Mouse (Mus musculus) cortical plate, adult 2 months (tissue): ENCODE results near the gene Hoxd10. TPM values are rescaled to one million over a fixed set of nuclear protein-coding genes. Genes with fewer than 3 reads are reported as not detected.

Source experiments
- H3K27ac ChIP-seq: fragments of 200-500 bp; 2 replicates; pipeline ENCODE4 v1.5.1; 2012; ENCODE audit warnings: low read length, control low read depth, inconsistent platforms; ENCODE audit not compliant: insufficient read depth
- H3K4me1 ChIP-seq: fragments of 200-500 bp; 2 replicates; pipeline ENCODE4 v1.6.1; 2011; ENCODE audit warnings: low read length; ENCODE audit not compliant: control insufficient read depth, insufficient read depth
- H3K4me3 ChIP-seq: fragments of 200-500 bp; 2 replicates; pipeline ENCODE4 v1.5.1; 2011; ENCODE audit warnings: mild to moderate bottlenecking, low read length, control low read depth; ENCODE audit not compliant: insufficient read depth
- CTCF ChIP-seq: fragments of 200-500 bp; IDR thresholded peaks from 2 replicates; pipeline ENCODE4 v1.5.1; 2011; ENCODE audit warnings: mild to moderate bottlenecking, control low read depth, low read length; ENCODE audit not compliant: insufficient read depth; ENCODE audit errors: extremely low read depth
- POLR2A ChIP-seq: fragments of 200-500 bp; IDR thresholded peaks from 2 replicates; pipeline ENCODE4 v1.6.1; 2011; ENCODE audit warnings: mild to moderate bottlenecking, low read length, control low read depth; ENCODE audit not compliant: insufficient read depth; ENCODE audit errors: extremely low read depth
- polyA plus RNA-seq: library from polyadenylated mRNA; depleted of rRNA; stranded (reverse); fragments of >200 nt; gene quantifications from 2 replicates; pipeline ENCODE4 v1.2.3, GENCODE M21; 2012

The Hoxd10 gene
- polyA plus RNA-seq, 1 experiment, result not detected

GRCm38 (mm10) chr2:74672481-74673362 lies 19.0 kb upstream of the Hoxd10 start:
- TF ChIP-seq CTCF (peak; percentile 51), POLR2A (no peak)
- Histone ChIP-seq H3K4me1 (no peaks in the 10 kb centered on the region), H3K4me3 (no peak overlapping the region; the same call in 1 of the 2 replicates), H3K27ac (no peak overlapping the region)

DNA sequence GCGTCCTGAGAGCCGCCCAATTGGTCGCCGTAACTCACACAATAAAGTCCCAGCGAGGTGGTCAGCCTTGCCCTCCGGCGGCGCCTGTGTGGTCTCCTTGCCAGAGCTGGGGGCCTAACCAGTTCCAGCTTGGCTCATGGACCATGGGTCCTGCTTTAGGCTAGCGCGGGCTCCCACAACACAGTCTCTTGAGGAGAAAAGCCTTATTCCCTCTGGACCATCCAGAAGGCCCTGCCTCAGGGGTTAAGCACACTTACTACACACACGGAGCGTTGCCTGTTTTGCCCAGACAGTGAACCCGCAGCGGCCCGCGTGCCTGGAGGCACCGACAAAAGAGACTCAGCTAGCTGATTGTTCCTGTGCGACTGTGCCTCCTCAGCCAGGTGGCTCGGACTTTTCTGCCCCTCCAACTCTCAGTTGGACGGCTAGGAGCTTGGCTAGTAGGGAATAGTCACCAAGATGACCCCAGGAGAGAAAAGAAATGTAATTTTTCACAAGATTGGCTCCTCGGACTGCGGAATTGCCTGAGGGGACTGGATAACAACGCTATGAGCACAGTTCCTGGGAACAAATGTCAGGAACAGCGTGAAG lies 17.8 kb upstream of the Hoxd10 start:
- TF ChIP-seq CTCF (no peak), POLR2A (no peak)
- H3K27ac ChIP-seq, result no peak overlapping the region
- H3K4me1 ChIP-seq, result no peaks in the 10 kb centered on the region
- H3K4me3 ChIP-seq, result no peak overlapping the region

GRCm38 (mm10) chr2:74674881-74675665 lies 16.7 kb upstream of the Hoxd10 start, which contains the start of gene Hoxd12:
Gene Hoxd12, plus strand, starts transcription at chr2:74675013.
- Histone ChIP-seq H3K27ac (no peak within 1 kb of the TSS), H3K4me1 (no peaks in the 10 kb centered on the region), H3K4me3 (no peak within 1 kb of the TSS)
- TF ChIP-seq POLR2A, result no peak
- TF ChIP-seq CTCF, result no peak

DNA sequence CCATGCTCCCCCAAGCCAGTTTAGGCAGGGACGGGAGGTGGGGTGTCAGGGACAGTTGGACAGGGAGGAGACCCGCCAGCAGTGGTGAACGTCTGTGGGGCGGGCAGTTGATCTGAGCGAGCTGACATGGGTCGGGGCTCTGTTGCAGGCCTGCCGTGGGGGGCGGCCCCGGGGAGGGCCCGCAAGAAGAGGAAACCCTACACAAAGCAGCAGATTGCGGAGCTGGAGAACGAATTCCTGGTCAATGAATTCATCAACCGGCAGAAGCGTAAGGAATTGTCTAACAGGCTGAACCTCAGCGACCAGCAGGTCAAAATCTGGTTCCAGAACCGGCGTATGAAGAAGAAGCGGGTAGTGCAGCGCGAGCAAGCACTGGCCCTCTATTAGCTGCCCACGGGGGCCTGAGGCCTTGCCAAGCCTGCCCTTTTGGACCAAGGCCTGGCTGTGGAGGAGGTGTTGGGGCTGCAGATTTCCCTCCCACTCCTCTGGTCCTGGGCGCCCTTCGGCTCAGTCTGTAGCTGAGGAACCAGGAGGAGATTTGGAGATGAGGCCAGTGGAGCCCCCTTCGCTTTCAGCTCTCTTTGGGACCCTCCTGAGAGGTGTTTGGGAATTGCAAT lies 15.9 kb upstream of the Hoxd10 start:
- Histone ChIP-seq H3K27ac (no peak overlapping the region), H3K4me3 (no peak overlapping the region), H3K4me1 (no peaks in the 10 kb centered on the region)
- TF ChIP-seq CTCF, result no peak
- no peak for TF ChIP-seq POLR2A

- Histone ChIP-seq H3K4me3 (no peak overlapping the region), H3K27ac (no peak overlapping the region), H3K4me1 (no peaks in the 10 kb centered on the region)
- TF ChIP-seq CTCF, result no peak
- no peak for TF ChIP-seq POLR2A
Observed at GRCm38 (mm10) chr2:74676376-74677052, 15.2 kb upstream of the Hoxd10 start.

GRCm38 (mm10) chr2:74677106-74677505 lies 14.6 kb upstream of the Hoxd10 start:
- Histone ChIP-seq H3K27ac (no peak overlapping the region), H3K4me3 (no peak overlapping the region), H3K4me1 (no peaks in the 10 kb centered on the region)
- no peak for TF ChIP-seq CTCF
- TF ChIP-seq POLR2A, result no peak

DNA sequence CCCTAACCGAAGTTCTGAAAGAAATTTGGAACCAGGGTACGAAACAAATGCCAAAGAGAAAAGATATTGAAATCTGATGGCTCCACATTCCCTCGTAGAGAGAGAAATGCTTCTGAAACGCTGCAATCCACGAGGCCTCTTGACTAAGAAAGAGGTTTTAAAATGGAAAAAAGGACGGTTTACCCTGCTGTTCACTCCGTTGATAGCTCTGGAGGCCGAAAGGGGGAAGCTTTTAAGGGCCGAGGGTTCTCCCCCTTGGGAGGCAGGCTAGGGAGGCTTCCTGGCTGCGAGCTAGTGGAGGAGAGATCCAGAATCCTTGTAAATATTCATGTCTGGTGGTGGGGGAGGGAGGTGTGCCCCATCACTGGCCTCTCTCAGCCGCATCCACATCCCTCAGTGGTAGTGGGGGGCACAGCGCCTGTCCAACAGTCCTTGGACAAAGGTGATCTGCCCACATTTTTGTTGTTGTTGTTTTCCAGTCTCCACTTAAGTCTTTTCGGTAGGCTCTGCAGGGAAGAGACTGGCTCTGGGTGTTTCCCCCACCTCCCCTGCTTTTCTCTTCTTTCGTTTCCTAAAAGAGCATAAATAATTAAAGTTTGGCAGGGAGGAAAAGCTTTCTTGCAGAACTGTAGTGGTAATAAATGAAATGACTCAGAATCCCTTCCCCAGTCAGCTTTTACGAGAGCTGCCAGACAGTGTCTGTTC lies 12.7 kb upstream of the Hoxd10 start, which contains the start of gene Hoxd11:
Gene Hoxd11, plus strand, starts transcription at position 667 of the 705 bp plus-strand sequence.
- TF ChIP-seq CTCF (no peak), POLR2A (no peak)
- Histone ChIP-seq H3K27ac (no peak within 1 kb of the TSS), H3K4me1 (no peaks in the 10 kb centered on the region), H3K4me3 (no peak within 1 kb of the TSS)

GRCm38 (mm10) chr2:74679596-74679971 lies 12.1 kb upstream of the Hoxd10 start:
- Histone ChIP-seq H3K4me3 (no peak overlapping the region), H3K4me1 (no peaks in the 10 kb centered on the region), H3K27ac (no peak overlapping the region)
- TF ChIP-seq CTCF (no peak), POLR2A (no peak)
